Mouse (Mus musculus) E14TG2a.4 (cell line): Measurements from ENCODE around the gene Med7.

ENCODE experiments used
- CTCF ChIP-seq: conservative IDR thresholded peaks from 2 replicates; pipeline ENCODE4 v1.5.1; 2014; ENCODE audit warnings: low read length
- NANOG ChIP-seq: IDR thresholded peaks from 2 replicates; pipeline ENCODE4 v1.6.1; 2014; ENCODE audit warnings: borderline replicate concordance, low read length, mixed read lengths

DNA sequence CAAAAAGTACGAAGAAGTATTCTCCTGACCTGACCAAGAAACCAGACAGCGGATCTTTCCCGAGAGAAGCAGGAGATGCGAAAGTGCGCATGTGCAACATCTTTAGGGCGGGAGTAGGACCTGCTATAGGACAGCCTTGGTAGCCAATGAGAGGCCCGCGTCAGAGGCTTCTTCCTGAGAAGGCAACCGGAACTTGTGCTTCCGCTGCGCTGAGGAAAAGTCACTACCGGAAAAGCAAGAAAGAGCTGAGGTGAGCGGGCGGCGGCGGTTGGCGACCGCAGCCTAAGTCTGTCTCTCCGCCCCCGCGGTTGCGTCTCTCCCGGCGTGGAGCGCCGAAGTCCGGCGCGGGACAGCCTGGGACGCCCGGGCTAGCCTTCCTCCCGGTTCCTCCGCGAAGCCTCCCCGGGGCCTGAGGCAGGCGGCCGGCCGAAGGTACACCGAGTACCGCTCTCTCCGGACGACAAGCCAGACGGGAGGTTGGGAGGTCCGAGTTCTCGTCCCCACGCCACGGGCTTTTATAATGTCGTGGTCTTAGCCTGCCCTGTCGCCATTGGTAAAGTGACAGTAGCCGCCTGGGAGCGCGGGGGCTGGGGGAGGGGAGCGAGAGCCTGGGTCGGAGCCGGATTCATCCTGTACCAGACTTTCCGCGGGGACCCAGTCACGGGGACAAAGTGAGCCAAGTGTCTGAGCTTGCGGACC lies at the start of gene Med7:
- TF ChIP-seq CTCF (no peak), NANOG (no peak)
